Mouse (Mus musculus) forelimb bud, embryonic 11.5 days (tissue): ENCODE results near the gene Apod.
"Not testable (repeated sequence)": the region's sequence is repeated elsewhere in the genome, so short reads cannot be mapped to it uniquely, and the experiment has no call there.

ENCODE experiments used
- DNase-seq: peaks from one replicate; pipeline ENCODE4 v3.0.0-alpha.2; 2012; ENCODE audit warnings: low read depth, low spot score

Gene Apod

DNA sequence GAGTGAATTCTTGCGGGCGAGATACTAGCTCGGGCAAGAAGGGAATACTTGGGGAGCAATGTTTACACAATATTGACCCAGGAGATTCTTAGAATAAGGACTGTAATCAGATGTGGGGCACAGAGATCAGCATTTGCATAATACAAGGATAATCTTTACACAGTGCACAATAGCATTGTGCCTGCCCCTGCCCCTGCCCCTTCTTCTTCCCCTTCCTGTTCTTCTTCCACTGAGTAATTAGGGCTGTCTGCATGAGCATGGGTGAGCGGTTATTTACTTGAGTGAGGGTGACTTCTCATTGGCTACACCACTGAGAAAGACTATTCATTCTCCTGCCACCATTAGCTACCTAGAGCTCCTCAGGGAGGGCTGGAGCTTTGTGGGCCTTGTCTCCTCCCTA, 6.9 kb upstream of the Apod start:
- DNase-seq: no peak

DNA sequence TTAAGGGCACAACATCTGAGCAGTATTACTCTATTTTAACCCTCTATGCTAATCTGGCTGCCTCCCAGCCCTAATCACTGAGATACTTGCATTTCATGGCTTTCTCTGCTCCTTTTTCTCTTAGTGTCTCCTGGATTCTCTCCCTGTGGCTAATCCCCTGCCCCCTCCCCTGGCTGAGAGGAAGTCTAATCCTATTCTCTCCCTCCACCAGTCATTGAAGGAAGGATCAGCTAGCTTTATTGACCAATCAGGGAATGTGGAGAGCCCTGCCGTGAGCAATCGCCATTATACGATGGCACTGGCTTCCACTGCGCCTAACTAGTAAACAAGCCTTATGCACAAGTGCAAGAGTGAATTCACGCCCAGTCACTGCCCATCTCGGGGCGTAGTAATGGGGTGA, 6.3 kb upstream of the Apod start:
- no peak for DNase-seq

DNA sequence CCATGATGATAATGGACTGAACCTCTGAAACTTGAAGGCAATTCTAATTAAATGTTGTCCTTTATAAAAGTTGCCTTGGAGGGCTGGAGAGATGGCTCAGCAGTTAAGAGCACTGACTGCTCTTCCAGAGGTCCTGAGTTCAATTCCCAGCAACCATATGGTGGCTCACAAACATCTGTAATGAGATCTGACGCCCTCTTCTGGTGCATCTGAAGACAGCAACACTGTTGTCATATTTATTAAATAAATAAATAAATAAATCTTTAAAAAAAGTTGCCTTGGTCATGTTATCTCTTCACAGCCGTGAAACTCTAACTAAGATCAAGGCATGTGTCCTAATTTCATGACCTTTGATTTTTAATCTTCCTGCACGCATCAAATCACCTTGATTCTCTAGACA, 5.1 kb upstream of the Apod start:
- not testable (repeated sequence) for DNase-seq

DNA sequence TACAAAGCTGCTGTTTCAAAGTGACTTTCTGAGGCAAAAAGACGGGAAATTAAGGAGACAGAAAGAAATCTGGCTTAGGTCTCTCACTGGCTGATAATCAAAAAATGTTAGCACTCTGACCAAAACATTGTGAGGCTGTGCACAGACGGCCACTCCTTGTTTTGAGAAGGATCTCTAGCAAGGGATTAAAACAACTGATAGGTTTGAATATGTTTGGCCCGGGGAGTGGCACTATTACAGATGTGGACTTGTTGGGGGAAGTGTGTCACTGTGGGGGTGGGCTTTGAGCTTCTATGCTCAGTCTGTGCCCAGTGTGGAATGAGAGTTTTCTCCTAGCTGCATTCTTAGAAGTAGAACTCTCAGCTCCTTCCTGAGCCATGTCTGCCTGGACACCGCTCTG, 4.7 kb upstream of the Apod start:
- no peak for DNase-seq

DNA sequence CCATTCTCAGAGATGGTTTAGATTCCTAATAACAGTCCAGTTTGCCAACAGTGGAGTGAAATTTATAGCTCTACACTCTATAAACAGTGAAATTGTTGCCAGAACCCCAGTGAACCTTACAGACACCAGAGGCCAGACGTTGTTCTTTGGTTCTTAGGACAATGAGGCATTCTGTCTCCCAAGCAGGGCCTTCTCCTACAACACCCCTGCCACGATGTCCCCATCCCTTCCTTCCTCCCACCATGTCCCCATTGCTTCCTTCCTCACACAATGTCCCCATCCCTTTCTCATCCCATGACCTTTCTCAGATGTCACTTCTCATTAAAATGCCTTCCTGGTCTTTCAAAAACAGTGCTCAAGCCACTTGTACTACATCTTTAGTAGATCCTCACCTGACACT, 3.8 kb upstream of the Apod start:
- no peak for DNase-seq

DNA sequence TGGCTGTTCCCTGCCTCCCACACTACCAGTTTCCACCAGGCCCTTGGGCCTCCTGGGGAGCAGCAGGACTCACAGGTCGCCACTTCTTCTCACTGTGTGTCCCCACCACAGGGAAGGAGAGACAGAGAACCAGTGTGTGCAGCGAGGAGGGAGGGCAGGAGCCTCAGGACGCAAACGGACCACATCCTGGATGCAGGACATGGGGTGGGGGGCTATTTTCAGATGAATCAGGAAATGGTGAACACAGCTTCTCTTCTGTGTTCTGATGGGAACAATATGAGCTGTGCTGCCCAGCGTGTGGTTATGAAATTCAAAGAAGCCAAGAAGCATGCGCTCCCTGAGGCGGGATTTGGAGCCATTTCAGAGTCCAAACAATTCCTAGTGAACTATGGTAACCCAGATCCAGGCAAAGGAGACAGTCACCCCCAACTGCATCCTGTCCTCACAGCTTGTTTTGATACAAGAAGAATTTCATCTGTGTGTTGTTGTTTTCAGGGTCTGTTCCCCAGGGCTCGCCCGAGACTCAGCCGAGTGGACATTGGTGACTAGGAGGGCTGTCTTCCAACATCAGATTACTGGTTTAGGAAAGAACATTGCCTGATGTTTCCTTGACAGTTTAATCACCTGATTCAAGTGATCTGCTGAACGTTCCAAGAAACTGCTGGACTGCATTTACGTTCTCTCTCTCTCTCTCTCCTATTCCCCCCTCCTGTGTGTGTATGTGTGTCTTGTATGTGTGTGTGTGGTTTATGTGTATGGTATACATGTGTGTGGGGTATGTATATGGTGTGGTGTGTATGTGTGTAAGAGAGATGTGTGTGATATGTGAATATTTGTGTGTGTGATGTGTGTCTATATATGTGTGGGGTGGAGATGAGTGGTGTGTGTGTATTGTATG, 1.9 kb upstream of the Apod start:
- peak; percentile 8 for DNase-seq

DNA sequence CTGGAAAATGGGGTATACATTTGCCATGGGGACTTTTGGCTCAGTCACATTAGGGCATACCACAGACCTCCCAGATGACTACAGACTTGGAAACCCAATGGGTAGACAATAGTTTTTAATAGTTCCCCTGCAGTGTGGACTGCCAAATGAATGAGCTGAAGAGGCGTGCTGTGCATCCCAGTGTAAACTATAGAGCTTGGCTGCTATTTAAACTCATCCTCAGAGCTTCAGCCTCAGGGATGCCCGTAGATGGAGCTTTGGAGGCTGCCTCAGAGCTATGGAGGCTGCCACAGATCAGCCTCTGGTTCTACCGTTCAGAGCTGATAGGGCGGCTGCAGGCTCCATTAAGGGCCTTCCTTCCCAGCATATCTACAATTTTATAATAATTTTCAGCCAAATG, 686 bp upstream of the Apod start:
- DNase-seq: no peak

DNA sequence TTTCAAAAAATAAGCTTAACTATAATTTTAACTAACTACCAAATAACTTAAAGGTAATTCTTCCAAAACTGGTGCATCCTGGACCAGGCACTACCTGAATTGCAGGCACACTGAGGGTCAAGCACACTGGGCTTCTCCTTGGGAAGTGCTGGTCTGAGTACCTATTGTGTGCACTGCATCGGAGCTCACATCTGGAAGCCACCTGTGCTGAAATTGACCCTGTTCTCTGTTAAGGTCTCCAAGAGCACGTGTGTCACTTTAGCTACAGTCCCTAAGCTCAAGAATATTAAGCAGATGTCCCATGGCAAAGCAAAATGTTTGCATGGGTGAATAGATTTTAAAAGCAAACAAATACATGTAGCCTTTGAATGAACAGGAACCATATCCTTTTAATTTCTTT, 997 bp downstream of the Apod start:
- DNase-seq: peak; percentile 77

DNA sequence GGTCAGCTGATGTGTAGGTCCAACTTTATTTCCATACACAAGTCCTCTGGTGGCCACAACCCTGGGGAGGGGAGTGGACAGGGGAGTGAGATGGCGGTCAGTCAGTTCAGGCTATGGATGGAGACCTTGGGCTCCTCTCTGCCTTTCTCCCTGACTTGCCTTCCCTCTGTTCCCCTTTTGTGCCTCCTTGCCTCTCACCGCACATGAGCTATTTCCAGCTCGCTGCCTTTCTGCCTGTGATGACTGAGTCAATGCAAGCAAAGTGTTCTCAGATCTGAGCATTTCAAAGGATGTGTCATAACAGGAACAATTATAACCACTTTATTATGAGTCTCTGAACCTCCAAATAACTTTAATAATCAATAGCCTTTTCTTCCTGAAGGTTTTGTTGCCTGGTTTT, 2.3 kb downstream of the Apod start:
- DNase-seq: no peak

DNA sequence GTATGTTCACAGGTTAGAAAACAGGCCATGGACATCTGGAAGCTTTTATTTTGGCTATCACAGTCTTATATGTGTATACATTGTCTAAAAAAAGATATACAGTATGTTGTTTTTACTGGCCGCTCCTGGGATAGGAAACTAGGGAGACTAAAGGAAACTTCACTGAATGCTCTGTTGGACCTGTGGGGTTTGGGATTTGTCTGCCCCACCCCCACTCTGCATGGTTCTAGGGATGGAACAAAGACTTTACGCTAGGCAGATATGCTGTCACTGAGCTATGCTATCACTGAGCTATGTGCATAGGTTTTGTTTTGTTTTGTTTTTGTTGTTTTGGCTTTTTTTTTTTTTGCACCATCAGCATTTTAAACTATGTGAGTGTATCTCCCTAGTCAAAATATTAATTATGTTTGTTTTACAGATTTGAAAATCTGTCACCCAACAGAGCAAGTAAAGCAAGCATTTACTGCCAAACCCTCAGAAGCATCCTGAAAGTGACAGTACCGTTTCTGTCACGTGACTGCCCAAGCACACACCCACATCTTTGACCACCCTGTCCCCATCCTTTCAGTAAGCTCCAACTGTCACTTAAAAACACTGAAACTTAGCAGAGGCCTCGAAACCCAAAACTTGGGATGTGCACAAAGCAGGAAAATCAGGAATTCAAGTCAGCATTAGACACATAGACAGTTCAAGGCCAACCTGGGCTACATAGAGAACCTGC, 9.2 kb downstream of the Apod start:
- DNase-seq: no peak

DNA sequence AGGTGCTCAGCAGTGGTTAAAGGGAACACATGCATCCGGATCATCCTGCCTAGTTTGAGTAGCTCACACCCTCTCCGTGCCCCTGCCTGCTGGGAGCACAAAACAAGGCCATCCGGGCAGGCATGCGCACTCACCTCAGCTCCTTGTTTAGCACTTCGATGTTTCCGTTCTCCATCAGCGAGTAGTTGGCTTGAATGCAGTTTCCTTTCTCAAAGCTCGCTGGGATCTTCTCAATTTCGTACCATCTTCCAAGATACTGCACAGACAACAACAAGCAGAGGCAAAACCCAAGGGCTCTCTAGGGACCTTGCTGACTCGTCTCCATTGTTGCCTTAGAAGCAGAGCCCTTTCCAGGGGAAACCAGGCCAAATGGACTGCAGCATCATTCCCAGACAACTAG, 11.3 kb downstream of the Apod start:
- DNase-seq: no peak

DNA sequence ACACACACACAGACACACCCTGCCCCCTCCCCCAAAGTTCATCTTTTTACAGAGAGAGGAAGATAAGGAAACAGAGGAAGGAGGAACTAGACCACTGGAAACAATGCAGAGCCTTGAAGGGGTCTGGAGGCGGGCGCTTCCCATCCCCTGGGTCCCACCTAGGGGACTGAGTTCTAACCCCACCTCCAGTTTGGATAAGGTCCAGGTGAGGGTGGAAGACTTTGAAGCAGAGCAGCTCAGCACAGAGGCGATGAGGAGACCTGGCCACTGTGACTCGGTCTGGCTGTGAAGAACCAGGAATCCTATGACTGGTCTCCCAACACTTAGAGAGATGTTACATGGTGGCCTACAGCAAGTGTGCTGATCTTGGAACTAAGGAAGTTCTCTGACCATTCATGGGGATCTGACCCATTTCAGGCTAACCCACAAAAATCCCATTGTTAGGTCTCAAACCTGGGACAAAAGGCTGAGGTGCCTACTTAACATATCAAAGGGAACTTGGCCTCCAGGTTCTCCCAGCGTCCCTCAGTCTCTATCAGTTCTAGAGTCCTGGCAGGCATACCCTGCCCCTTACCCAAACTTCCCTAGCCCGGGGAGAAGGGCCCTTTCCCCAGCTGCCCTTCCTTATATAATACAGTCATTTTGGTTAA, 13.6 kb downstream of the Apod start:
- no peak for DNase-seq

DNA sequence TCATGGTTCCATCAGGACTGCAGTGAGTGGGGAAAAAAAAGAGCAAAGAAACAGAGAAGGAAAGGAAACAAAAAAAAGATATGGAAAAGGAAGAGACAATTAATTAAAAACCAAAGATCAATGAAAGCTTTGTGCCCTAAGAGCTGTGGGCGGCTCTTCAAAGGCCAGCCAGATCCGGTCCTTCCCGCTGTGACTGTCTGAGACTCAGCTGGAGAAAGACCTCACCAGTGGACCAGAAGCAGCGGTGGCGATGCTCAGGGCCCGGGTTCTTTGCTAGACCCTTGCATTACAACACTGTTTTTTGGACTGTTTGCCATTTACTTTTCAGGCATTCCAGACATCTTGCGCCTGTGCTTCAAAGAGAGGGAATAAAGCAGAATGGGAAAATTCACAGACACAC, 14.1 kb downstream of the Apod start:
- peak; percentile 39 for DNase-seq

DNA sequence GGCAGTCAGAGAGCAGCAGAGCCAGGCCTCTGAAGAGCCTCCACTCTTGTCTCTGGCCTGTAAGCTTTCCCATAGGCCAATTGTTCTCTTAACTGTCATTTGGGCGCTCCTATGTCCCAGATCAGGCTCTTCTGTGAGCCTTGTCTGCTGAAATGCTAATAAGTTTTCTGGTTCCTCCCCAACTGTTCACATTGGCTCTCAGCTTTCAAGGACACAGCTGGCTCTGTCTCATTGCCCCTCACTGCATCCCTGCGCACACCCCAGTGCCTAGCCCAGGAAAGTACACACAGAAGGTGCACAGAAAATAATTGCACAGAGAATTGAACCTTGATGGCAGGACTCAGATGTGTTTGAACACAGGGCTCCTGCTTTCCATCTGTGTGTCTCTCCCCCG, 14.7 kb downstream of the Apod start:
- no peak for DNase-seq

DNA sequence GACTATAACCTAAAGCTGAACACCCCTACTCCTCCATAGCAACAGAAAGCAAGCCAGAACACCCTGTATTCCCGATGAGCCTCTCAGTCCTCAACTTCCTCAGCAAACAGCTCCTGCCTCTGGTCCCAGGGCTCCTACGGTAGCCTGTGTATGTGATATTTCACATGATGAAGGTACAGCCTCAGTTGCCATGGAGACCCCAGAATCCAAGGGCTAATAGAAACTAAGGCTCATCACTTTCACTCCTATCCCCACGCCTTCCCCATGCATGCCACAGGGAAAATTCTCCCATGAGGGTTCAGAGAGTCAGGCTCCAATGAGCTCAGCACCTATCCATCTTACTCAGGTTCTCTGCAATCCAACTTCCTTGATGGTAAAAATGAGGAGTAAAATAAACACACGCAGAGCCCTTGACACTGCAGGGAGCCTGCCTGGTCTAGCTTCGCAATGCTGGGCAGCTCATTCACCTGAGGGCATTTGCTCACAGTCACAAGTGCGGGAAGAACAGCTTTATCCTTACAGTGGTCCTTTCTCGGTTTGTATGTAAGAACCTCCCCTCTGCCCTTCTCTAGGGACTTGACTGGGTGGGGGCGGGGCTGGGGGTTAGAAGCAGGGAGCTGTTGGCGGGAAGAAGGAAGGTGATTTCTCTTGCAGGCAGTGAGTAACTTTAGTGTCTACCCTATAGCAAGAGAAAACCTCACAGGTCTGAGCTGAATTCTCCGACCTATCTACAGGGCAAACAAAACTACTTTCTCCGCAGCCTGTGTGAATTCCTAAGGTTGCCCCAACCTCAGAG, 15.2 kb downstream of the Apod start:
- DNase-seq: no peak

DNA sequence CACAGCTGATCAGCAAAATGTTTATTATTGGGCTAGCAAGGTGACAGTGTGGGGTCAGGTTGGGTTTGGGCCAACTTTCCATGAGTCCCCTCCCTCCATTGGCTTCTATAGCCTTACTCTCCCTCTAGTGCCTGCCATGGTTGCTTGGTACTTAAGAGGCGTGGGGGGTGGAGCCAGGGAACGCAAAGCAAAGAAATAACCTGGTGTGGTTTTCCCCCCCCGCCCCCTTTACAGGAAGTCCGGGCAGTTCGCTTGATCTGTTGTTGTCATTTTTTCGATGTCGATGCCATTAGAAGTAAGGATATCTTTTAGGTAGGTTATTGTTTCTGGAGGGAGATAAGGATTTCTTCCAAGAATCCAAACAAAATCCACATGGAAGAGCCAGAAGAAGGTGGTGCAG, 17.5 kb downstream of the Apod start:
- DNase-seq: no peak

DNA sequence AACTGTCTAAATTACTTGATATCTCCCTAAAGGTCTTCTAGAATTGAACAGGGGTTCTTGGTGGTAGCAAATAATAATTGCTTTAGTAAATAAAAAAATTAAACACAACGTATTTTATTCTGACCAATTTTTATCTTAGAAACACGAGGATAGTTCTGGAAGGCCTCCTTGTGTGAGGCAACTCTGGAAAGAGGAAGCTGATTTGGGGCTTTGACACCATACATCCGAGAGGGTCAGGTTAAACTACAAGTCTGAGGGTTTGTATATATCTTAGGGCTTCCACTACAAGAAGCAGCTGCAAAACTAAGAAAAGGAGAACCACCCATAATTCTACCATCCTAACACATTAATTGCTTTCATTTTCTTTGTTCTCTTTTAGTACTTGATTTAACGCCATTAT, 20.8 kb downstream of the Apod start:
- no peak for DNase-seq

DNA sequence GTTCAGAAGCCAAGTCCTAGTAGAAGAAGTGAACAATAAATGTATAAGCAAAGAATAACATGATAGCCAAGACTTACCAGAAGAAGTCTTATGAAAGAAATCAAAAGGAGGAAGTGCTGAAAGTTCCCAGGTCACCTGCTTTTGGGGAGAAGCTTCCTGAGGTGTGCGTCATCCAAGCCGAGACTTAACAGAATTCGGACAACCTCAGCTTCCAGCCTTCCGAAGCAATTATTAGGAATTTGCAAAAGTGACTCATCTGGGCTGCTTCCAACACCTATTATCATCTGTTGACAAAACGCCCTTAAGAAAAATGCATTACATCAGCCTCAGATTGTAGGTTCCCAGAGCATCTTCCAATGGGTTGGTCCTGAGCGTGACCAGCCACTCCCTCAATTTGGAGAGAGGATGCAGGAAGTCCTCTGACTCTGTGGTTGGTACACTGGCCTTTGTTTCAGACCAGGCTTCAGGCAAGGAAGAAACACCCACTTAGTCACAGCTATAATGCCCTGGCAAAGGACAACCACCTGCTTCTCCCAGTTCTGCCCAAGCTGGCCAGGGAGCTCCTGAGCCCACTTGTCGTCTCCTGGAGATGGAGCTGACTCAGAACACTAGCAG, 23.8 kb downstream of the Apod start:
- no peak for DNase-seq

DNA sequence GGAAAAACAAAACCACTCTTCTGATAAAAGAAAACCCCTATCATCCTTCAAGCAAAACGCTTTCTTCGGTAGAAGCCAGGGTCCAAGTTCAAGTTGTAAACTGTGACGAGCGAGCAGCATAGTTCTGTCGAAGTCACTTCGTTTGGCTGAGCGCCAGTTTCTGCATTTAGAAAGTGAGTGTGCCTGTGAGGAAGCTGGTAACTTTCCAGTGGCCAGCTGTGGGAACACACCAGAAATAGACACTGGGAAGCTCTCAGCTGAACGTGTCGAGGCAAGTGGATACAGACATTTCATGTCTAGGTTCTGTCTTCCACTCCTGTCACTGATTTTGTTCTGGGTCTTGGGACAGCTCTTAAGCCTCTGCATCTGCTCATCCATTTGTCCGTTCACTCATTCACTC, 24.3 kb downstream of the Apod start:
- no peak for DNase-seq

DNA sequence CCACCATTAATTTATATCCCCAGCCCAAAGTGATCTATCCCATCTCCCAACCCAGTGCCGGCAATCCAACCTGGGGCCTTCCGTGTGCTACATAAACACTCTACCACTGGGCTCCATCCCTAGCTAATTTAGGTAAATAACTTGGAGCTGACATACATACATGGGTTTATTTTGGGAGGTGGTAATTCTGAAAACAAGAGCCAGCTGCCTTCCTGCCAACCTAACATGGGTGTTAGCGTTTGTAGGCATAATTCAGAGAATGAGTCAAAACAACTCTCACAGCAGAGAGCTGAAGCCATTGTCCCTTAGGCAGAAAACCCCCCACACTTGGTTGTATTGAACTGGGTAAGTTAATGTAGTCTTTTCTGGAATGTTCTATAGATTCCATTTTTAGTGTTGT, 26.9 kb downstream of the Apod start:
- DNase-seq: no peak

DNA sequence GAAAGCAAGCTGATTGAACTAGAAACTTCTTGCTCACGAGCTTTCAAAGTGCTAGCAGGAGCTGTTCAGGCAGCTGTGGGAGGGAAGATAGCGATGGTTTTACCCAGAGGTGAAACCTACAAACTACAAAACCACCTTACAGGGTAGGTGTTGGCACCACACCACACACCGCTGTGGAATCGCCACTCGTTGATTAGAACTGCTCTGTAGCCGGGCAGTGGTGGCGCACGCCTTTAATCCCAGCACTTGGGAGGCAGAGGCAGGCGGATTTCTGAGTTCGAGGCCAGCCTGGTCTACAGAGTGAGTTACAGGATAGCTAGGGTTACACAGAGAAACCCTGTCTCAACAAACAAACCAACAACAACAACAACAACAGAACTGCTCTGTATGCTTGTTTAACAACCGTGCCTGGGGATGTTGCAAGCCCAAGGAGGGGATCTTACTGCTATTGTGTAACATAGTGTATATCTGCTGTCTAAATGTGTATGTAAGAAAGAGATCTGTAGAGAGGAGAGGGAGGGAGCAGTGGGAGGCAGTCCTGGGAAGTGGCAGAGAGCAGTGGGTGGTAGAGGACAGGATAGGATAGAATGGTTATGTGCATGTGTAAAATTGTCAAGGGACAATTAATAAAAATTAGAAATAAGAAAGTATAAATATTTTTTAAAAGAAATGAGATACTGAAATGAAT, 27.7 kb downstream of the Apod start:
- DNase-seq: no peak
